Mouse (Mus musculus) embryonic facial prominence, embryonic 15.5 days (tissue): ENCODE results near the gene Ccr4. TPM values are rescaled to one million over a fixed set of nuclear protein-coding genes. Genes with fewer than 3 reads are reported as not detected.
"Not testable (repeated sequence)": the region's sequence is repeated elsewhere in the genome, so short reads cannot be mapped to it uniquely, and the experiment has no call there.

Experiments
- ATAC-seq: fragments of 200-750 bp; cut with Nextera tagmentation; 2 replicates; pipeline ENCODE4 v1.8.0; 2017; ENCODE audit warnings: low read depth, moderate TSS enrichment; ENCODE audit not compliant: insufficient number of reproducible peaks, low FRiP score, low TSS enrichment
- H3K27ac ChIP-seq: fragments of 300-500 bp; sonication (generic); replicated peaks from 2 replicates; pipeline ENCODE4 v1.5.1; 2015; ENCODE audit warnings: mild to moderate bottlenecking, inconsistent platforms
- H3K27me3 ChIP-seq: fragments of 300-500 bp; sonication (generic); 2 replicates; pipeline ENCODE4 v1.6.1; 2015; ENCODE audit warnings: inconsistent platforms
- H3K36me3 ChIP-seq: fragments of 300-500 bp; sonication (generic); 2 replicates; pipeline ENCODE4 v1.6.1; 2015; ENCODE audit warnings: mild to moderate bottlenecking, inconsistent platforms
- H3K4me1 ChIP-seq: fragments of 300-500 bp; sonication (generic); 2 replicates; pipeline ENCODE4 v1.6.1; 2015; ENCODE audit warnings: inconsistent platforms
- H3K4me2 ChIP-seq: fragments of 300-500 bp; sonication (generic); replicated peaks from 2 replicates; pipeline ENCODE4 v1.6.1; 2015; ENCODE audit warnings: mild to moderate bottlenecking, inconsistent platforms
- H3K4me3 ChIP-seq: fragments of 300-500 bp; sonication (generic); replicated peaks from 2 replicates; pipeline ENCODE4 v1.5.1; 2015; ENCODE audit warnings: mild to moderate bottlenecking, inconsistent platforms
- H3K9ac ChIP-seq: fragments of 300-500 bp; sonication (generic); 2 replicates; pipeline ENCODE4 v1.6.1; 2015; ENCODE audit warnings: inconsistent platforms
- H3K9me3 ChIP-seq: fragments of 300-500 bp; sonication (generic); replicated peaks from 2 replicates; pipeline ENCODE4 v1.6.1; 2016; ENCODE audit warnings: inconsistent platforms
- WGBS: fragments of 180-500 bp; shearing (Covaris S2); methylation state at CpG from one replicate; pipeline ENCODE4 v1.1.7; 2015; 5-methylcytosine and 5-hydroxymethylcytosine counted together
- polyA plus RNA-seq: library from polyadenylated mRNA; unstranded; fragments of >200 nt; fragmentation: Nextera tagmentation; extraction: Ambion mirVana; gene quantifications from 2 replicates; pipeline ENCODE4 v1.2.1, GENCODE M21; 2015

The Ccr4 gene
- polyA plus RNA-seq, 1 experiment from 2014 or later, result 7.3 TPM

- Histone ChIP-seq H3K36me3 (no peaks in the 10 kb centered on the region), H3K27ac (no peak overlapping the region), H3K4me3 (no peak overlapping the region), H3K4me1 (peaks cover 15% of the 10 kb centered on the region), H3K4me2 (no peak overlapping the region), H3K9ac (no peak overlapping the region), H3K9me3 (no peaks in the 10 kb centered on the region), H3K27me3 (no peaks in the 10 kb centered on the region)
- ATAC-seq, result no peak
- 57% methylated on average over 5 of the region's 5 CpGs for WGBS
Observed at GRCm38 (mm10) chr9:114522041-114522440, 17.3 kb upstream of the Ccr4 start.

GRCm38 (mm10) chr9:114520529-114520928 lies 15.8 kb upstream of the Ccr4 start:
- H3K36me3 ChIP-seq, H3K27ac ChIP-seq, H3K27me3 ChIP-seq, H3K4me1 ChIP-seq, H3K4me2 ChIP-seq, H3K9me3 ChIP-seq, H3K4me3 ChIP-seq, H3K9ac ChIP-seq, ATAC-seq: not testable (repeated sequence)
- 66% methylated on average over 4 of the region's 4 CpGs for WGBS

- Histone ChIP-seq H3K36me3 (0 out of 2 replicates have a peak, but pooled peaks cover under 1% of the 10 kb centered on the region), H3K4me2 (no peak overlapping the region), H3K4me1 (peaks cover 13% of the 10 kb centered on the region), H3K27ac (no peak overlapping the region), H3K4me3 (no peak overlapping the region), H3K9me3 (peaks cover under 1% of the 10 kb centered on the region; the same call in 1 of the 2 replicates), H3K9ac (no peak overlapping the region), H3K27me3 (no peaks in the 10 kb centered on the region)
- no peak for ATAC-seq
- WGBS, result 67% methylated on average over 9 of the region's 9 CpGs
Observed at GRCm38 (mm10) chr9:114518812-114519477, 14.2 kb upstream of the Ccr4 start.

GRCm38 (mm10) chr9:114517924-114518497 lies 13.3 kb upstream of the Ccr4 start:
- H3K9ac ChIP-seq, result no peak overlapping the region
- 70% methylated on average over 13 of the region's 13 CpGs for WGBS
- no peak overlapping the region for H3K4me3 ChIP-seq
- ATAC-seq, result no peak
- peaks cover 13% of the 10 kb centered on the region for H3K4me1 ChIP-seq
- no peak overlapping the region for H3K27ac ChIP-seq
- peaks cover 9% of the 10 kb centered on the region; the same call in 1 of the 2 replicates for H3K36me3 ChIP-seq
- H3K4me2 ChIP-seq, result no peak overlapping the region
- no peaks in the 10 kb centered on the region for H3K27me3 ChIP-seq
- H3K9me3 ChIP-seq, result peaks cover 10% of the 10 kb centered on the region

GRCm38 (mm10) chr9:114515364-114515763 lies 10.6 kb upstream of the Ccr4 start, which contains the start of gene C130032M10Rik:
Gene C130032M10Rik (plus strand): TSS chr9:114515697.
- H3K4me3 ChIP-seq, result no peak within 1 kb of the TSS
- H3K9me3 ChIP-seq, result peaks cover 16% of the 10 kb centered on the region
- 46% methylated on average over 11 of the region's 11 CpGs for WGBS
- H3K36me3 ChIP-seq, result peaks cover 9% of the 10 kb centered on the region; the same call in 1 of the 2 replicates
- H3K27ac ChIP-seq, result peak within 1 kb of the TSS; percentile 12
- 0 out of 2 replicates have a peak within 1 kb of the TSS, but pooled peaks have one; percentile 12 for H3K4me2 ChIP-seq
- H3K4me1 ChIP-seq, result peaks cover 13% of the 10 kb centered on the region
- peak; percentile 25; the same call in 1 of the 2 replicates for ATAC-seq
- H3K9ac ChIP-seq, result no peak within 1 kb of the TSS
- H3K27me3 ChIP-seq, result no peaks in the 10 kb centered on the region

- Histone ChIP-seq H3K4me2 (no peak overlapping the region), H3K4me1 (peaks cover 13% of the 10 kb centered on the region), H3K4me3 (no peak overlapping the region), H3K9me3 (peaks cover 16% of the 10 kb centered on the region), H3K9ac (no peak overlapping the region), H3K27me3 (no peaks in the 10 kb centered on the region), H3K27ac (no peak overlapping the region), H3K36me3 (peaks cover 9% of the 10 kb centered on the region; the same call in 1 of the 2 replicates)
- 95% methylated on average over 21 of the region's 21 CpGs for WGBS
- ATAC-seq, result no peak
Observed at GRCm38 (mm10) chr9:114512831-114513230, 8.1 kb upstream of the Ccr4 start.

GRCm38 (mm10) chr9:114509785-114510184 lies 5.1 kb upstream of the Ccr4 start:
- no peak overlapping the region for H3K4me2 ChIP-seq
- H3K4me1 ChIP-seq, result no peaks in the 10 kb centered on the region
- no peak overlapping the region for H3K9ac ChIP-seq
- H3K4me3 ChIP-seq, result no peak overlapping the region
- 89% methylated on average over 9 of the region's 9 CpGs for WGBS
- H3K27ac ChIP-seq, result no peak overlapping the region
- peaks cover 16% of the 10 kb centered on the region for H3K9me3 ChIP-seq
- H3K36me3 ChIP-seq, result peaks cover 9% of the 10 kb centered on the region; the same call in 1 of the 2 replicates
- H3K27me3 ChIP-seq, result no peaks in the 10 kb centered on the region
- no peak for ATAC-seq

- H3K4me1 ChIP-seq, result no peaks in the 10 kb centered on the region
- no peak overlapping the region for H3K9ac ChIP-seq
- H3K9me3 ChIP-seq, result 0 out of 2 replicates have a peak, but pooled peaks cover under 1% of the 10 kb centered on the region
- no peaks in the 10 kb centered on the region for H3K36me3 ChIP-seq
- H3K27ac ChIP-seq, result no peak overlapping the region
- ATAC-seq, result no peak
- H3K4me2 ChIP-seq, result no peak overlapping the region
- H3K27me3 ChIP-seq, result no peaks in the 10 kb centered on the region
- 81% methylated on average over 9 of the region's 9 CpGs for WGBS
- no peak overlapping the region for H3K4me3 ChIP-seq
Observed at GRCm38 (mm10) chr9:114507421-114507820, 2.7 kb upstream of the Ccr4 start.

GRCm38 (mm10) chr9:114506564-114506963 lies 1.8 kb upstream of the Ccr4 start:
- Histone ChIP-seq H3K4me1 (no peaks in the 10 kb centered on the region), H3K27ac (no peak overlapping the region), H3K27me3 (no peaks in the 10 kb centered on the region), H3K36me3 (no peaks in the 10 kb centered on the region), H3K4me2 (no peak overlapping the region), H3K9ac (no peak overlapping the region), H3K9me3 (no peaks in the 10 kb centered on the region), H3K4me3 (no peak overlapping the region)
- ATAC-seq, result no peak
- WGBS, result 75% methylated on average over 4 of the region's 4 CpGs

- peaks cover 10% of the 10 kb centered on the region; the same call in 1 of the 2 replicates for H3K4me1 ChIP-seq
- H3K36me3 ChIP-seq, result no peaks in the 10 kb centered on the region
- H3K27ac ChIP-seq, result no peak overlapping the region
- peaks cover 5% of the 10 kb centered on the region; the same call in 1 of the 2 replicates for H3K27me3 ChIP-seq
- 55% methylated on average over 15 of the region's 15 CpGs for WGBS
- no peak overlapping the region for H3K9ac ChIP-seq
- no peaks in the 10 kb centered on the region for H3K9me3 ChIP-seq
- no peak overlapping the region for H3K4me2 ChIP-seq
- H3K4me3 ChIP-seq, result no peak overlapping the region
- ATAC-seq, result peak; percentile 59
Observed at GRCm38 (mm10) chr9:114502711-114503427, 1.8 kb downstream of the Ccr4 start.

- WGBS, result 96% methylated on average over 11 of the region's 11 CpGs
- Histone ChIP-seq H3K4me2 (no peak overlapping the region), H3K9ac (no peak overlapping the region), H3K4me1 (peaks cover 10% of the 10 kb centered on the region; the same call in 1 of the 2 replicates), H3K9me3 (no peaks in the 10 kb centered on the region), H3K4me3 (no peak overlapping the region), H3K27me3 (peaks cover 5% of the 10 kb centered on the region; the same call in 1 of the 2 replicates), H3K36me3 (no peaks in the 10 kb centered on the region), H3K27ac (no peak overlapping the region)
- ATAC-seq, result no peak
Observed at GRCm38 (mm10) chr9:114501913-114502312, 2.8 kb downstream of the Ccr4 start.
